Mouse (Mus musculus) liver, adult 2 months (tissue): ENCODE results near the gene Rinl. TPM values are rescaled to one million over a fixed set of nuclear protein-coding genes. Genes with fewer than 3 reads are reported as not detected.

Experiments
- DNase-seq: peaks from one replicate; pipeline ENCODE4 v3.0.0-alpha.2; 2011; ENCODE audit warnings: low read depth, low spot score; ENCODE audit errors: extremely low read depth
- H3K27ac ChIP-seq: fragments of 200-500 bp; replicated peaks from 2 replicates; pipeline ENCODE4 v1.5.1; 2012; ENCODE audit warnings: low read depth, mild to moderate bottlenecking, control low read depth, inconsistent platforms, low read length; ENCODE audit not compliant: insufficient read depth
- H3K27me3 ChIP-seq: fragments of 200-500 bp; 2 replicates; pipeline ENCODE4 v1.6.1; 2012; ENCODE audit warnings: mild to moderate bottlenecking, moderate library complexity, low read length, inconsistent platforms; ENCODE audit not compliant: control insufficient read depth, insufficient read depth
- H3K36me3 ChIP-seq: fragments of 200-500 bp; 2 replicates; pipeline ENCODE4 v1.6.1; 2012; ENCODE audit warnings: low read length, inconsistent platforms; ENCODE audit not compliant: control insufficient read depth, insufficient read depth
- H3K4me1 ChIP-seq: fragments of 200-500 bp; 2 replicates; pipeline ENCODE4 v1.6.1; 2011; ENCODE audit warnings: low read length; ENCODE audit not compliant: control insufficient read depth, insufficient read depth
- H3K4me3 ChIP-seq: fragments of 200-500 bp; 2 replicates; pipeline ENCODE4 v1.5.1; 2011; ENCODE audit warnings: low read depth, mild to moderate bottlenecking, control low read depth, low read length, moderate library complexity; ENCODE audit not compliant: insufficient read depth
- H3K79me2 ChIP-seq: fragments of 200-500 bp; 2 replicates; pipeline ENCODE4 v1.6.1; 2012; ENCODE audit warnings: inconsistent platforms, mild to moderate bottlenecking, low read length, moderate library complexity; ENCODE audit not compliant: control insufficient read depth, insufficient read depth
- H3K9ac ChIP-seq: fragments of 200-500 bp; 2 replicates; pipeline ENCODE4 v1.6.1; 2012; ENCODE audit warnings: low read depth, mild to moderate bottlenecking, control low read depth, inconsistent platforms, low read length
- CTCF ChIP-seq: fragments of 200-500 bp; IDR thresholded peaks from 2 replicates; pipeline ENCODE4 v1.5.1; 2011; ENCODE audit warnings: low read depth, low read length, control low read depth
- POLR2A ChIP-seq: fragments of 200-500 bp; IDR thresholded peaks from 2 replicates; pipeline ENCODE4 v1.6.1; 2011; ENCODE audit warnings: low read length, control low read depth; ENCODE audit not compliant: insufficient read depth; ENCODE audit errors: extremely low read depth
- WGBS: fragments of 180-500 bp; shearing (Covaris S2); methylation state at CpG from one replicate; pipeline ENCODE4 v1.1.7; 2018; 5-methylcytosine and 5-hydroxymethylcytosine counted together
- polyA plus RNA-seq: library from polyadenylated mRNA; depleted of rRNA; stranded (reverse); fragments of >200 nt; gene quantifications from 2 replicates; pipeline ENCODE4 v1.2.3, GENCODE M21; 2012
- total RNA-seq: library from RNA; depleted of rRNA; stranded (reverse); fragments of >200 nt; gene quantifications from 2 replicates; pipeline ENCODE4 v1.2.3, GENCODE M21; 2014

Gene Rinl
- total and polyA plus RNA-seq, 2 experiments, result 1.2 to 1.4 TPM

DNA sequence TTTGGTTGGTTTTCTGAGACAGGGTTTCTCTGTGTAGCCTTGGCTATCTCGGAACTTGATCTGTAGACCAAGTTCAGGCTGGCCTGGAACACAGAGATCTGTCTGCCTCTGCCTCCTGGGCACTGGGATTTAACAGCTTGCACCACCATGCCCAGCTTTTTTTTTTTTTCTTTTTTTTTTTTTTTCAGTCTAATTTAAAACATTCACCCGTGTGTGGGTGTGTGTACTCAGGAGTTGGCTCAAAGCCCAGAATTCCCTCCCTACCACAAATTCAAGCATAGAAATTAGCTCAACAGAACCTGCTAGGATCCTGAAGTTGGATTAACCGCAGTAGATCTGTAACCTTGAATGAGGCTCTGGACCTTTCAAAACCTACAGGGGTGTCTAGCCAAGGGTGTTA lies 38.6 kb downstream of the Rinl start:
- no peak for TF ChIP-seq CTCF
- TF ChIP-seq POLR2A, result no peak
- Histone ChIP-seq H3K4me1 (peaks cover 29% of the 10 kb centered on the region), H3K4me3 (no peak overlapping the region), H3K27me3 (no peaks in the 10 kb centered on the region), H3K36me3 (peaks cover 34% of the 10 kb centered on the region), H3K27ac (no peak overlapping the region), H3K79me2 (peaks cover 3% of the 10 kb centered on the region; the same call in 1 of the 2 replicates), H3K9ac (no peak overlapping the region)
- 13% methylated on average over 3 of the region's 3 CpGs for WGBS
- DNase-seq, result peak; percentile 87

DNA sequence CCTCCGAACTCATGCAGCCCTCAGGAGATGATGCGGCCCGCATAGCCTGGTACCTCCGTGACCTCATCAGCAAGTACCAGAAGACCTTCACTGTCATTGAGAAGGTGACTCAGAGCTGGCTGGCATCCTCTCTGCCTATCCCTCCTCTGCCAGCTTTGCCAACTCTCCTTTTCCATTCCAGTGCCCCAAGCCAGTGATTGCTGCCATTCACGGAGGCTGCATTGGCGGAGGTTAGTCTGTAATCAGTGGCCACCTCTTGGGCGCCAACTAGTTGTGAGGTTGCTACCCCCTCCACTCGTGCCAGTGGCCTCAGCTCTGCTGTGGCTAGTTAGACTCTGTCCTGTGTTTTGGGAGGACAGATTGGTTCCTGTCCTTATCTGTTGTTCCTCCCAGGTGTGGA lies 41.1 kb downstream of the Rinl start:
- Histone ChIP-seq H3K79me2 (peaks cover 3% of the 10 kb centered on the region; the same call in 1 of the 2 replicates), H3K36me3 (peaks cover 33% of the 10 kb centered on the region), H3K4me3 (no peak overlapping the region), H3K9ac (no peak overlapping the region), H3K27ac (no peak overlapping the region), H3K4me1 (peaks cover 12% of the 10 kb centered on the region; the same call in 1 of the 2 replicates), H3K27me3 (no peaks in the 10 kb centered on the region)
- 42% methylated on average over 8 of the region's 8 CpGs for WGBS
- TF ChIP-seq POLR2A (no peak), CTCF (no peak)
- DNase-seq, result peak; percentile 75

GRCm38 (mm10) chr7:28830981-28831380 lies 42.2 kb downstream of the Rinl start:
- Histone ChIP-seq H3K36me3 (peaks cover 33% of the 10 kb centered on the region), H3K4me1 (peaks cover 12% of the 10 kb centered on the region; the same call in 1 of the 2 replicates), H3K27ac (no peak overlapping the region), H3K79me2 (peaks cover 3% of the 10 kb centered on the region; the same call in 1 of the 2 replicates), H3K4me3 (no peak overlapping the region), H3K27me3 (no peaks in the 10 kb centered on the region), H3K9ac (no peak overlapping the region)
- DNase-seq, result no peak
- 68% methylated on average over 5 of the region's 5 CpGs for WGBS
- no peak for TF ChIP-seq POLR2A
- TF ChIP-seq CTCF, result no peak

- Histone ChIP-seq H3K4me3 (no peak overlapping the region), H3K27ac (no peak overlapping the region), H3K9ac (no peak overlapping the region), H3K79me2 (no peaks in the 10 kb centered on the region), H3K4me1 (peaks cover 10% of the 10 kb centered on the region; the same call in 1 of the 2 replicates), H3K36me3 (peaks cover 32% of the 10 kb centered on the region), H3K27me3 (no peaks in the 10 kb centered on the region)
- WGBS, result 80% methylated on average over 17 of the region's 17 CpGs
- TF ChIP-seq CTCF (no peak), POLR2A (no peak)
- no peak for DNase-seq
Measured at GRCm38 (mm10) chr7:28831411-28832125, 42.8 kb downstream of the Rinl start.

- no peak overlapping the region for H3K9ac ChIP-seq
- no peaks in the 10 kb centered on the region for H3K79me2 ChIP-seq
- H3K4me3 ChIP-seq, result no peak overlapping the region
- 67% methylated on average over 6 of the region's 6 CpGs for WGBS
- DNase-seq, result no peak
- peaks cover 11% of the 10 kb centered on the region; the same call in 1 of the 2 replicates for H3K4me1 ChIP-seq
- TF ChIP-seq POLR2A (no peak), CTCF (no peak)
- peaks cover 31% of the 10 kb centered on the region for H3K36me3 ChIP-seq
- no peak overlapping the region for H3K27ac ChIP-seq
- no peaks in the 10 kb centered on the region for H3K27me3 ChIP-seq
Measured at GRCm38 (mm10) chr7:28832137-28832536, 43.4 kb downstream of the Rinl start.
